Mouse (Mus musculus) cerebellum, adult 9-10 months (tissue): ENCODE results near the gene Hs3st4.

Experiments
- DNase-seq: peaks from one replicate; pipeline ENCODE4 v3.0.0; 2022

Gene Hs3st4

DNA sequence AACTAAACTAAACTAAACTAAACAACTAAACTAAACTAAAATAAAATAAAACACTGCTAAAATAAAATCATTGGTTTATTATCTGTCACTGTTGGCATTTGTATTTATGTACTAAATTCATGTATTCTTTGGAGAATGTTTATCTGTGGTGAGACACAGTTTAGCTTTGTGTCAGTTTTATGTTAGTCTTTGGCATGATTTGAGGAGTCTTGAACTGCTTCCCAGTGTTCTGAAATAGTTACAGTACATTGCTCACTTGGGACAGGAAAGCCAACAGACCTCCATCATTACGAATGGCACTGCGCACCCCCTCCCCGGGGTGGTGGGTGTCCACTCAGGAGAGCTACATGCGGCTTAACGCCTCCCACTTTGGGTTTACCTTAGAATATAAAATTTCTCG, 158.6 kb downstream of the Hs3st4 start:
- DNase-seq = no peak

DNA sequence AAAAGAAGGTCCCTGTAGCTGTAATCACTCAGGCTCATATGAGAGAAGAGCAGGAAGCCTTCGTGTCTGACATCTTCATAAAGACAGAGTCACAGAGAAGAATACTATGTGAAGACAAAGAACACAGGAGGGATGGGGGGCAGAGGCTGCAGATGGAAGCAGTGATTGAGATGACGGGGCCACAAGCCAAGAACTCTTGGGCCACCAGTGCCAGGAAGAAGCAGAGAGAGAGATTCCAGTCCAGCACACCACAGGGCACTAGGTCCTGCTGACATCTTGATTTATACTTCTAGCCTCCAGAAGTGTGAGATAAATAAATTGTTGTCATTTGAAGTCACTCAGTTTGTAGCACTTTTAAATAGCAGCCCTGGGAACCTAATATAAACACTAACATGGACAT, 168.2 kb downstream of the Hs3st4 start:
- no peak for DNase-seq

GRCm38 (mm10) chr7:124163301-124163700, 180.6 kb downstream of the Hs3st4 start:
- no peak for DNase-seq

DNA sequence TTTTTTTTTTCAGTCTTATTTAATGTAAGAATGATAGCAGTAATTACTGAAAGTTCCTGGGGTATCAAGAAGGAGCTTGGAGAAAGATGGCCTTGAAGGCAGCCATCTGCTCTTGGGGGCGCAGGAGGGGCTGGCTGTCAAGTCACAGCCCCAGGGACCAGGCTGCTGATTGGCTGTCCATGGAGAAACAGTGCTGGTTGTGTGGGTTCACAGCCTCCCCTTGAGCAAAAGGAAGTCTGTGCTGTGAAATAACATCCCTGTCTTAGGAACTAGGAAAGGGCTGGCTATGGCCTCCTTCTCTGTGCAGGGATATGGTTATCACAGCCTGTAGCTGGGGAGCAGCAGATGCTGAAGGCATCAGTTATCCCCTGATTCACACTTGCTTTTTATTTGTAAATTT, 183.6 kb downstream of the Hs3st4 start:
- no peak for DNase-seq

DNA sequence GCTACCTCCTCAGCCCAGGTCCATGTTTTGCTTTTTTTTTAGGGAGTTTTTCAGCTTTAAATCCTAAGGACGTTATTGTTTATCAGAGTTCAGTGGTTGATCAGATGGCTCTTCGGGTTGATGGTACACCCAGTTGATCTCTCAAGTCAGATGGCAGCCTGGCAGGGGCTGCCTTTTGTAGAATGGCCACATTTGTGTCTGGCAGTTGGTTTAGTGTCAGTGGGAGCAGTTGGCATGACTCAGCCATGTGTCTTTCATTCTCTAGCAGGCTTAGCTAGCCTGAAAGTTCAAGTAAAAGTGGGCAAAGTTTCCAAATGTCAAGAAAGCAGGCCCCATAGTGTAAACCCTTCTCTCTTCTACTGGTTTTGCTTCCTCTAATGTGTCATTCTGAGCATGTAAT, 186.1 kb downstream of the Hs3st4 start:
- DNase-seq = no peak

DNA sequence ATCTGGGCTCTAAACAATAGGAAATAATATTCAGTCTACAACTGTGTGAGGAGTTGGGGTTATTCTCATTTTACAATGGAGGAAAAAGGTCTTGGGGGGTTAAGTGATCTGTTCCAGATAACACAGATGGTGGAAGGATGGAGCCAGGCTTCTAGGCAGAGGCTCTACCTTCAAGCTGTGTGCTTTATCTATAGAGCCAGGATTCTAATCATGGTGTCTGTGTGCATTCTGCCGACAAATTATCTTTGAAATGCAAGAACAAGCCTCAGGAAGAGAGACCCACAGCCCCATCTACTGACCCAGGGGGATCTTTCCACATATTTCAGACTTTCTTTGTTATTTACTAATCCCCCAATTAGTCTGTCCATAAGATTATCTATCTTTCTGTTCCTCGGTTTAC, 187.3 kb downstream of the Hs3st4 start:
- DNase-seq = no peak

DNA sequence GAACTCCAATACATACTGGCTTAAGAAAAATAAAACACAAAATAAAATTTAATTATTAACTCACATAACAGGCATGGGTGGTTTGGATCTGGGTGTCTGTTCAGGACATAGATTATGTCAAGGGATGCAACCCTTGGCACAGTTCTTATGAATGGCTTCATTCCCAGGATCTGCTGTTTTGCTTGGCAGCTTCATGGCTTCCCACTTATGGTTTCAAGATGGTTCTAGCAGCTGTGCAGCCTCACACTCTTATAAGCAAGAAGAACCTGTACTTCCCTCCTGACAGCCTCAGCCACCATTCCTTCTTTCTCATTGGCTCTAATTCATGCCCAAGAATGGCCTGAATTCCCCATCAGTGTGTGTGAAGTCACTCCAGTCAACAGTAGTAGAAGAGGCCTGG, 189.3 kb downstream of the Hs3st4 start:
- no peak for DNase-seq

GRCm38 (mm10) chr7:124180926-124181325, 198.3 kb downstream of the Hs3st4 start:
- DNase-seq = no peak

DNA sequence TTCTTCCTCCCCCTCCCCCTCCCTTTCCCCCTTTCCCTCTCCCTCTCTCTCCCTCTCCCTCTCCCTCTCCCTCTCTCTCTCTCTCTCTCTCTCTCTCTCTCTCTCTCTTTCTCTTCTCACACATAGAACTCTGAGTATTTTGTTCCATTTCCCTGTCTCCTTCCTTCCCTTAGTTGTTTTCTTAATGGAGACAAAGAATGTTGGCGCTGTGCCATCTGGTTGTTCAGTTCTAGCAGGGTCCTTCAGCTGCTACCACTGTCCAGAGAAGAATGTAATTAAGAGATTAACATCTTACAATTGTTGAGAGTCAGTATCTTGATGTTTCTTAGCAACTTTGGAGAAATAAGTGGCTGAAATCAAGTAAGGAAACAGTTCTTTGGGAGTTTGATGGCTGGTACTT, 202.0 kb downstream of the Hs3st4 start:
- DNase-seq = no peak

- peak; percentile 27 for DNase-seq
These were observed 216.3 kb downstream of the Hs3st4 start for GRCm38 (mm10) chr7:124198811-124199570.

DNA sequence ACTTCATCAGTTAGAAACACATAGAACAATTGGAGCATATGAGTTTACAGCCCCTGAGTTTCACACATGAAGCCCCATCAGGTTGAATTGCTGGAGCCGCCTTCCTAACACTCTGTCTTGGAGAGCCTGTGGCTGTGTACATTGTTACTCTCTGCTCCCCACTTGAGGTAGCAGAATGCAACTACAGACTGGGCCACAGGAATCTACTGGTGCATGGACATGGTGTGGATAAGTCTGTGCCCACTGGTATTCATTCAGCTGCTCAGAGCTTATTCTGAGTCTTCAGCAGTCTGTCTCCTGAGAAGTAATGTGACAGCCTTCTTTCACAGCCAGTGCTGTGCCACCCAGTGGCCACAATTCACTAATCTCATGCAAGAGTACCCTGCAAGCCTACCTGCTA, 234.3 kb downstream of the Hs3st4 start:
- no peak for DNase-seq

GRCm38 (mm10) chr7:124220556-124220955, 237.9 kb downstream of the Hs3st4 start:
- DNase-seq = no peak

- no peak for DNase-seq
These were observed 255.4 kb downstream of the Hs3st4 start for GRCm38 (mm10) chr7:124237896-124238670.

DNA sequence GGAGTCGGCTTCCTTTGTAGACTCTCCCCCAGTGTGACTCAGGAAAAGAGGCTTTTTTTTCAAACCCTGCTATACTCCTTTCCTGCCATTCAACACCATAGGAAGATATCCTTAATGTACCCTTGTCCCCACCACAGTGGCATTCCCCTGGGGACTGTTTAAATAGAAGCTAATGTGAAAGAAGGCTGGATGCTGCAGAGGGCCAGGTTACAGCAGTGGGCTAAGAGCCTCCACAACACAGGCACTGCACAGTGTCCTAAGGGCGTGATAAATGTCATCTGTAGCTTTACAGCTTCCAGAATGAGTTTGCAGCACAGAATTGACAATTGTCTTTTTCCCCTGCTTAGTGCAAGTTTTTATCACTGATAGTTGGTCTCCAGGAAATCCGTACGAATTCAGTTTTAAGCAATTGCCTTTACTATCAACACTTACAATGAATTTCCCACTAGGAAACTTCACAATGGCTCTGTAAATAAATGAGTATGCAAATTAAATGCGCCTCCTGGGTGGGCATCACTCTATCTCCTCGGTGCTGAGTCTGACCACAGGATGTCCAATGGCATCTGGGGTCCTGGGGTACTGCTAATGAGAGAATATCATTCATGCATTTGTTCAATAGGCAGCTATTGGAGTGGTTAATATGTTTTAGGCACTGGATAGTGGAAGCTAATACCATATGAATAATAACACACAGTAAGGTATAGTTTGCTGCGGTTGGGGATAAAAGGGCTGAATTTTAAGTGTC, 257.4 kb downstream of the Hs3st4 start:
- DNase-seq = no peak

- DNase-seq = no peak
These were observed 267.2 kb downstream of the Hs3st4 start for GRCm38 (mm10) chr7:124249838-124250237.

DNA sequence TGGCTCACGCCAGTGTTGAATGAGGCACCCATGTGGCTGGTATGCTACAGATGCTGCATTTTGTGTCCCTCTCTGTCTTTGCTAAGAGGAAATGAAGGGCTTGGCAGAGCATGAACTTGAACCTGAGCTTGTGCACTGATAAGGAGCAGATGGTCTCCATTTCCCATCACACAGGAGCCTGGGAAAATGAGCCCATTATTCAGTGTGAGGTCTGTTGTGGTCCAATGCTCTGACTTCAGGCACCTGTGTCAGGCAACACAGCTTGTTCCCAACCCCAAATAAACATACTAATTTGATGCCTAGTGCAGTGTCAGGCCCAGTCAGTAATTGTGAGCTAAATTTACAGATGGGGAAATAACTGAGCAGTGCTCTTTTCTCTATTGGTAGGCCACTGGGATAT, 267.9 kb downstream of the Hs3st4 start:
- DNase-seq = no peak

- DNase-seq = no peak
These were observed 275.8 kb downstream of the Hs3st4 start for GRCm38 (mm10) chr7:124258419-124258818.

DNA sequence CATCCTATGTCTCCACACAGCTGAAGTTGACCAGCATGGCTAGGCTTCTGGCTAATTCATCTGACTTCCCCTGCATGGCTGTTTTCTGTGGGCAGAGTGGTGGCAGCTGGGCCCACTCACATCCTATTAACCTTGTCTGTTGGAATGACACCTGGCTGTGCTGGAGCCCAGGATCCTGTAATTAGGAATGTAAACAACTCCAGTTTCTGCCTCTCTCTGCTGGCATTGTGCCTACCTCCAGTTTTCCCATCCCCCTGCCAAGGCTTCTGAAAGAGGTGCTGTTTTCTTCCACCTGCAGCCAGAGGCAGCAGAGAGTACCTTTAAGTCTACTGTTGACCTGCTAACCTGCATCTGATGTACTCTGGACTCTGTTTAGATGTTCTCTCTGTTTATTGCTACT, 288.1 kb downstream of the Hs3st4 start:
- DNase-seq = peak; percentile 3

DNA sequence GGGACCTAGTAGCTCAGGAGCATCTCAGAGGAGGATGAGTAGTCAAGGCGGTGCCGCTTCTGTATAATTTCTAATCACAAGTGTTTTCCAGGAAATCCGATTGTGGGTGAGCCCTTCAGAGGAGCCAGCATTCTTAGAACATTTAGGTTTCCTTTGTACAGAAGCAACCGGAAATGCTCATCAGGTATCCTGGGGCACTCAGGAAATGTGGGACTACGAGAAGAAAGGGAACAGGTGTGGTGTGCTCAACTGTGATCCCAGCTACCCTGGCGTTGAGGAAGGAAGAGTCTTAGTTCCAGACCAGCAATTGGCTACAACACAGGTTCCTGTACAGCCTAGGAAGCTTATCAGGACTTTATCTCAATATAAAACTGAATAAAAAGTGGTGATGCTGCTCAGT, 307.2 kb downstream of the Hs3st4 start:
- no peak for DNase-seq

DNA sequence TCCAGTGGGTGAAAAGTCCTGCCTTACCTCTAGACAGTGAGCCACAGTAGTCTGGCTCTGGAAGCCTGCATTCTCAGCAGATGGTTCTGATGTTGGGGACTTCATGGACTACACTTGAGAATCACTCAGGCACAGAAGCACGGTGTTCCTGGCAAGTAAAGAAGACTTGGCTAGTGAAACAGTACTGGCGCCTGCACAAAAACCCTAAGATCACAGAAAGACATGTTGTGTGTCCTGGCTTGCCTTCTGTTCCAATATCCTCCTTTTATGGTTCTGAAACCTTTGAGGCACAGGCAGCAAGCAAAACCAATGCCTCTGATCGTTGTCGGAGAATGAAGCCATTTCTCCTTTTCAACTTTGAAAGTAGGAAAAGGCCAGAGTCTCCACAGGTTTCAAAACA, 336.8 kb downstream of the Hs3st4 start:
- DNase-seq = peak; percentile 54

GRCm38 (mm10) chr7:124335635-124336034, 353.0 kb downstream of the Hs3st4 start:
- DNase-seq = no peak

- no peak for DNase-seq
These were observed 358.8 kb downstream of the Hs3st4 start for GRCm38 (mm10) chr7:124341510-124341909.

GRCm38 (mm10) chr7:124347218-124348017, 364.7 kb downstream of the Hs3st4 start:
- no peak for DNase-seq
